Mouse (Mus musculus): ENCODE data around the gene Pacrg.

DNA sequence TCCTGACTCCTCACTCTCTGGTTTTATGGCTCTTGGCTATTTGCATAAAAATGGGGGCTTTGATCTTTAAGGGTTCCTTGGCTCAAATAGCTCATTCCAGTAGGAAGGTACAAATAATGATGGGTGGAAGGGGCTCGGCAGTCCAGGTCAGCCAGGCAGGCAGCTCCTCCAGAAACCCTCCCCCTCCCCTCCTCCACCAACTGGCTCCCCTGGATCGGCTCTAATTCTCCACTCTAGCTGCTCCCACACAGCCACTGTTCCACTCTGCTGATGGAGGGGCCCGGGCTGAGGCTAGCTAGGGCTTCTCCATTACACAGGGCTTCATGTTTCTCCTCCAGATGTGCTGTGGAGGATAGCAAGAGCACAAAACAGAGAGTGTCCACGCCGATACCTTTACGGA is 325.3 kb downstream of the Pacrg start:
- TF ChIP-seq CTCF (IDR thresholded peaks at IDR 0.05; ENCODE audit: low read depth) = no peak
- no peak for TF ChIP-seq EP300 (IDR thresholded peaks at IDR 0.05; ENCODE audit: low read depth)
